Mouse (Mus musculus) midbrain, embryonic 12.5 days (tissue): ENCODE measurements around the gene A730071L15Rik. TPM values are rescaled to one million over a fixed set of nuclear protein-coding genes. Genes with fewer than 3 reads are reported as not detected.

Experiments
- ATAC-seq: fragments of 200-750 bp; cut with Nextera tagmentation; 2 replicates; pipeline ENCODE4 v1.8.0; 2017; ENCODE audit warnings: low read depth, moderate TSS enrichment, moderate library complexity; ENCODE audit not compliant: low FRiP score
- H3K27ac ChIP-seq: fragments of 300-500 bp; sonication (generic); replicated peaks from 2 replicates; pipeline ENCODE4 v1.5.1; 2016; ENCODE audit warnings: mild to moderate bottlenecking
- H3K27me3 ChIP-seq: fragments of 300-500 bp; sonication (generic); 2 replicates; pipeline ENCODE4 v1.6.1; 2016; ENCODE audit warnings: mild to moderate bottlenecking
- H3K36me3 ChIP-seq: fragments of 300-500 bp; sonication (generic); 2 replicates; pipeline ENCODE4 v1.6.1; 2016
- H3K4me1 ChIP-seq: fragments of 300-500 bp; sonication (generic); 2 replicates; pipeline ENCODE4 v1.6.1; 2016
- H3K4me2 ChIP-seq: fragments of 300-500 bp; sonication (generic); replicated peaks from 2 replicates; pipeline ENCODE4 v1.6.1; 2016; ENCODE audit warnings: mild to moderate bottlenecking, moderate library complexity
- H3K4me3 ChIP-seq: fragments of 300-500 bp; sonication (generic); 2 replicates; pipeline ENCODE4 v1.5.1; 2016; ENCODE audit warnings: mild to moderate bottlenecking
- H3K9ac ChIP-seq: fragments of 300-500 bp; sonication (generic); replicated peaks from 2 replicates; pipeline ENCODE4 v1.6.1; 2016; ENCODE audit warnings: mild to moderate bottlenecking, moderate library complexity
- H3K9me3 ChIP-seq: fragments of 300-500 bp; sonication (generic); 2 replicates; pipeline ENCODE4 v1.6.1; 2016; ENCODE audit warnings: mild to moderate bottlenecking
- WGBS: fragments of 180-500 bp; shearing (Covaris S2); methylation state at CpG from one replicate; pipeline ENCODE4 v1.1.7; 2016; 5-methylcytosine and 5-hydroxymethylcytosine counted together
- polyA plus RNA-seq: library from polyadenylated mRNA; unstranded; fragments of >200 nt; fragmentation: Nextera tagmentation; extraction: Ambion mirVana; gene quantifications from 2 replicates; pipeline ENCODE4 v1.2.1, GENCODE M21; 2016

The A730071L15Rik gene
- 0.38 and 0.41 TPM in 2 replicates for polyA plus RNA-seq

GRCm38 (mm10) chr11:6199410-6200086 is at the start of gene A730071L15Rik:
Gene A730071L15Rik, plus strand, starts transcription at chr11:6200029.
- Histone ChIP-seq H3K36me3 (no peaks in the 10 kb centered on the region), H3K27ac (peak within 1 kb of the TSS; percentile 96), H3K4me1 (peaks cover 24% of the 10 kb centered on the region), H3K4me3 (peak within 1 kb of the TSS; percentile 84), H3K27me3 (no peaks in the 10 kb centered on the region), H3K4me2 (peak within 1 kb of the TSS; percentile 88), H3K9ac (peak within 1 kb of the TSS; percentile 82), H3K9me3 (no peaks in the 10 kb centered on the region)
- WGBS = 2% methylated on average over 35 of the region's 35 CpGs
- ATAC-seq = peak; percentile 82

DNA sequence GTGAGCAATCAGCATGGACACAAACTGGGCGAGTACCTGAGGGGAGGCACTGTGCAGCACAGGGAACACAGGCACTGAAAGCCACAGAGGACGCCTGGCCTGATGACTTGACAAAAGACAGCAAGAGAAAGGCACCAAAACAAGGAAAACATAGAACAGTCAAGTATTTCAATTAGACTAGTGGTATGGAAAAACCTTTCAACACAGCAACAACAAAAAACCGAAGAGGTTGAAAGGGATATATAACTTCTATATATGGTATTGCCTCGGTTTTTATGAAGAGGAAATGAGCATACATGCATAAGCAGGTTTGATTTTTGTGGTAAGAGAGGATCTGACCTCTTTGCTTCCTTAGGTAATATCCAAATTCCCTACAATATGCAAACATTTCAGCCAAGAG is 47.0 kb upstream of the A730071L15Rik start:
- no peak for ATAC-seq
- WGBS = 91% methylated on average over 4 of the region's 4 CpGs
- H3K27me3 ChIP-seq = no peaks in the 10 kb centered on the region
- peaks cover 21% of the 10 kb centered on the region for H3K36me3 ChIP-seq
- no peak overlapping the region for H3K27ac ChIP-seq
- H3K4me3 ChIP-seq = no peak overlapping the region
- 0 out of 2 replicates have a peak, but pooled peaks cover 7% of the 10 kb centered on the region for H3K4me1 ChIP-seq
- H3K9me3 ChIP-seq = no peaks in the 10 kb centered on the region
- H3K9ac ChIP-seq = no peak overlapping the region
- H3K4me2 ChIP-seq = no peak overlapping the region

- Histone ChIP-seq H3K4me3 (no peak overlapping the region), H3K27me3 (no peaks in the 10 kb centered on the region), H3K4me1 (0 out of 2 replicates have a peak, but pooled peaks cover 7% of the 10 kb centered on the region), H3K9ac (no peak overlapping the region), H3K9me3 (no peaks in the 10 kb centered on the region), H3K27ac (no peak overlapping the region), H3K4me2 (no peak overlapping the region), H3K36me3 (peaks cover 13% of the 10 kb centered on the region)
- WGBS = 60% methylated on average over 3 of the region's 3 CpGs
- no peak for ATAC-seq
Measured at GRCm38 (mm10) chr11:6154211-6154701, 45.6 kb upstream of the A730071L15Rik start.

DNA sequence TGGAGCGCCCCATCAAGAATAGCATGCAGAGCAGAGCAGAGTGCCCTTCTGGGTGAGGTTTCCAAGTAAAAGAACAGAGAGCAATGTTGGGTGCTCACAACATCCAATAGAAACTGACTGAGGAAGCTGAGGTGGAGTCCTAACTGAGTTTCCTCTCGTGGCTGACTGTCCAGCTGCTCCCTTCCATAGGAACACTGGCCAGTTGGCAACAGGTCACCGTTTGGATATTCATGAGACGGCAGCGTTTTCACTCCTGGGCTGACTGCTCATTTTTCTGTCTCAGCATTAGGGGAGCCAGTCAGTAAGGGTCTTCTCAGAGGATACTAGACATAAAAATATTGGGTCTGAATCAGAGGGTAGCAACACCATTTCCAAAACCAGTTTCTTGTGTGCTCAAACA is 43.2 kb upstream of the A730071L15Rik start:
- WGBS = 77% methylated on average over 5 of the region's 5 CpGs
- Histone ChIP-seq H3K9ac (no peak overlapping the region), H3K4me1 (0 out of 2 replicates have a peak, but pooled peaks cover 13% of the 10 kb centered on the region), H3K27me3 (no peaks in the 10 kb centered on the region), H3K9me3 (no peaks in the 10 kb centered on the region), H3K27ac (no peak overlapping the region), H3K36me3 (no peaks in the 10 kb centered on the region), H3K4me3 (no peak overlapping the region), H3K4me2 (no peak overlapping the region)
- ATAC-seq = no peak

DNA sequence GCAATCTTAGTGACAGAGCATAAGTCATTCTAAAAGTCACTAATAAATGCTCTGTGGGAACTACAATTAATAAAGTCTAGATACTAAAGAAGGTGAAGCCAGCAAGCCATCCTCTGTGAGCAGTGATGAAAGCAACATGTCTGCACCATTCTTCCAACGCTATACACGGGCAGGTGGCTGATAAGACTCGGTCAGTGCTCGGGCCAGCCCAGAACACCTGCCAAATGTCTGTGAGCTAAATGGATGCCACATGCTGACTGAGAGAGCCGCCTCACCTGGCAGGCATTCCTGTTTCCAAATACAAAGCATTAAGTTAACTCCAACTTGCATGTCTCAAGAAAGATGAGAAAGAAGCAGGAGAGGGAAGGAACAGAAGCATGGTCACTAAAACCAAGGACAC is 42.7 kb upstream of the A730071L15Rik start:
- Histone ChIP-seq H3K4me3 (no peak overlapping the region), H3K9me3 (no peaks in the 10 kb centered on the region), H3K36me3 (no peaks in the 10 kb centered on the region), H3K4me1 (0 out of 2 replicates have a peak, but pooled peaks cover 13% of the 10 kb centered on the region), H3K27me3 (no peaks in the 10 kb centered on the region), H3K9ac (no peak overlapping the region), H3K27ac (no peak overlapping the region), H3K4me2 (no peak overlapping the region)
- ATAC-seq = no peak
- WGBS = 86% methylated on average over 5 of the region's 5 CpGs

DNA sequence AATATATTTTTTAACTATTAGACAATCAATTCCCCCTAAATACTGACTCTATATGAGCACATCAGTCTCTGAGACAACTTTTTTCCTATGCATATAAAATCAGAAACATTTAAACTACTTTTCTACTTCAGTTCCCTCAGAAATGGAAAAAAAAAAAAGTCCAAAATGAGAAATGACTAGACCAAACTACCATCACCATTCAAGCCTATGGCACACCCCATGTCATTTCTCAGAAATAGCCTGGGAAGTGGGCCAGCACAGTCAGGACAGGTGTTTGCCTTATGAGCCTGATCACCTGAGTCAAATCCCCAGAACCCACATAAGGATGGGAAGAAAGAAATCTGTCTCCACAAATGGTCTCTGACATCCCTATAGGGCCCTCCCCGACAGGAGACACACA is 41.3 kb upstream of the A730071L15Rik start:
- H3K4me1 ChIP-seq = 0 out of 2 replicates have a peak, but pooled peaks cover 13% of the 10 kb centered on the region
- no peaks in the 10 kb centered on the region for H3K9me3 ChIP-seq
- no peaks in the 10 kb centered on the region for H3K36me3 ChIP-seq
- no peak overlapping the region for H3K4me3 ChIP-seq
- 93% methylated on average over 1 of the region's 1 CpGs for WGBS
- ATAC-seq = no peak
- no peaks in the 10 kb centered on the region for H3K27me3 ChIP-seq
- no peak overlapping the region for H3K9ac ChIP-seq
- no peak overlapping the region for H3K4me2 ChIP-seq
- H3K27ac ChIP-seq = no peak overlapping the region

GRCm38 (mm10) chr11:6159704-6160275 is 40.0 kb upstream of the A730071L15Rik start:
- 0 out of 2 replicates have a peak, but pooled peaks cover 6% of the 10 kb centered on the region for H3K4me1 ChIP-seq
- no peak overlapping the region for H3K27ac ChIP-seq
- H3K4me3 ChIP-seq = no peak overlapping the region
- no peak for ATAC-seq
- H3K9ac ChIP-seq = no peak overlapping the region
- H3K4me2 ChIP-seq = no peak overlapping the region
- WGBS = 88% methylated on average over 4 of the region's 4 CpGs
- H3K27me3 ChIP-seq = no peaks in the 10 kb centered on the region
- no peaks in the 10 kb centered on the region for H3K9me3 ChIP-seq
- no peaks in the 10 kb centered on the region for H3K36me3 ChIP-seq

- Histone ChIP-seq H3K27ac (no peak overlapping the region), H3K4me1 (0 out of 2 replicates have a peak, but pooled peaks cover 6% of the 10 kb centered on the region), H3K9ac (no peak overlapping the region), H3K27me3 (no peaks in the 10 kb centered on the region), H3K36me3 (no peaks in the 10 kb centered on the region), H3K4me2 (no peak overlapping the region), H3K4me3 (no peak overlapping the region), H3K9me3 (no peaks in the 10 kb centered on the region)
- no peak for ATAC-seq
- 81% methylated on average over 3 of the region's 3 CpGs for WGBS
Measured at GRCm38 (mm10) chr11:6160663-6161271, 39.1 kb upstream of the A730071L15Rik start.

GRCm38 (mm10) chr11:6161549-6161948 is 38.3 kb upstream of the A730071L15Rik start:
- no peaks in the 10 kb centered on the region for H3K27me3 ChIP-seq
- ATAC-seq = no peak
- H3K36me3 ChIP-seq = no peaks in the 10 kb centered on the region
- H3K4me2 ChIP-seq = no peak overlapping the region
- no peak overlapping the region for H3K9ac ChIP-seq
- H3K4me1 ChIP-seq = 0 out of 2 replicates have a peak, but pooled peaks cover 6% of the 10 kb centered on the region
- H3K27ac ChIP-seq = no peak overlapping the region
- H3K4me3 ChIP-seq = no peak overlapping the region
- H3K9me3 ChIP-seq = no peaks in the 10 kb centered on the region

GRCm38 (mm10) chr11:6163062-6163461 is 36.8 kb upstream of the A730071L15Rik start:
- no peaks in the 10 kb centered on the region for H3K27me3 ChIP-seq
- no peaks in the 10 kb centered on the region for H3K9me3 ChIP-seq
- no peak overlapping the region for H3K9ac ChIP-seq
- no peak overlapping the region for H3K4me3 ChIP-seq
- WGBS = 98% methylated on average over 3 of the region's 3 CpGs
- 0 out of 2 replicates have a peak, but pooled peaks cover 6% of the 10 kb centered on the region for H3K4me1 ChIP-seq
- H3K4me2 ChIP-seq = no peak overlapping the region
- ATAC-seq = no peak
- H3K36me3 ChIP-seq = no peaks in the 10 kb centered on the region
- no peak overlapping the region for H3K27ac ChIP-seq

GRCm38 (mm10) chr11:6163706-6164105 is 36.1 kb upstream of the A730071L15Rik start:
- Histone ChIP-seq H3K9ac (no peak overlapping the region), H3K4me2 (no peak overlapping the region), H3K36me3 (no peaks in the 10 kb centered on the region), H3K4me3 (no peak overlapping the region), H3K27me3 (no peaks in the 10 kb centered on the region), H3K4me1 (0 out of 2 replicates have a peak, but pooled peaks cover 6% of the 10 kb centered on the region), H3K9me3 (no peaks in the 10 kb centered on the region), H3K27ac (no peak overlapping the region)
- ATAC-seq = no peak
- 94% methylated on average over 12 of the region's 12 CpGs for WGBS

DNA sequence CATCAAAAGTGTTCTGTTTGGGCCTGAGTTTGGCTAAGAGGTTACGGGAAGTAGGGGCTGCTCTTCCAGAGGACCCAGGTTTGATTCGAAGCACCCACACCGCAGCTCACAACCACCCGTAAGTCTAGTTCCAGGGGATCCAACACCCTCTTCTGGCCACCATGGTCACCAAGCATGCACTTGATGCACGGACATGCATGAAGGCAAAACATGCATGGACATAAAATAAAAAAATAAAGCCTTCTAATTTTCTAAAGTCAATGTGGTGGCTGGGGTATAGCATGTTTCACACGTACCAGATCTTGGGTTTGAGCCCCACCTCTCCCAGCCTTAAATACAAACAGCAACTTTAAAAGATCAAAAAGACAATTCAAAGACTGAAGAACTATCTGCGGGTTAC is 35.0 kb upstream of the A730071L15Rik start:
- 96% methylated on average over 7 of the region's 7 CpGs for WGBS
- Histone ChIP-seq H3K4me2 (no peak overlapping the region), H3K27me3 (no peaks in the 10 kb centered on the region), H3K36me3 (no peaks in the 10 kb centered on the region), H3K4me1 (0 out of 2 replicates have a peak, but pooled peaks cover 6% of the 10 kb centered on the region), H3K9ac (no peak overlapping the region), H3K4me3 (no peak overlapping the region), H3K9me3 (no peaks in the 10 kb centered on the region), H3K27ac (no peak overlapping the region)
- no peak for ATAC-seq
